Mouse (Mus musculus): ENCODE data around the gene Tars2. TPM values are rescaled to one million over a fixed set of nuclear protein-coding genes. Genes with fewer than 3 reads are reported as not detected.
A peak's percentile ranks its signal among the peaks of the same experiment; 100 is the strongest.
"Not testable (repeated sequence)": the region's sequence is repeated elsewhere in the genome, so short reads cannot be mapped to it uniquely, and the experiment has no call there.

The Tars2 gene
- polyA plus RNA-seq (2012; rRNA removed), result 21.6 and 25.7 TPM in 2 replicates

- Histone ChIP-seq H3K4me3 (replicated peaks; ENCODE audit: extremely low read depth, low read depth, low read length) (no peak within 1 kb of the TSS), H3K4me1 (ENCODE audit: control insufficient read depth, insufficient read depth, low read length) (no peaks in the 10 kb centered on the region; the same call in none of the 2 replicates)
- WGBS, result 81% methylated on average over 6 of the region's 6 CpGs
- DNase-seq, result no peak
- no peak for TF ChIP-seq CTCF (IDR thresholded peaks at IDR 0.05; ENCODE audit: insufficient read depth, low read length)
- TF ChIP-seq POLR2A (IDR thresholded peaks at IDR 0.05; ENCODE audit: borderline replicate concordance, extremely low read depth, low read depth, low read length), result no peak
Measured at GRCm38 (mm10) chr3:95760106-95760505, at the start of gene Tars2. Gene Tars2, minus strand, starts transcription at chr3:95760206.

GRCm38 (mm10) chr3:95808384-95808783, 48.4 kb upstream of the Tars2 start:
- no peak overlapping the region for H3K4me3 ChIP-seq (replicated peaks; ENCODE audit: extremely low read depth, low read depth, low read length)
- peaks cover 7% of the 10 kb centered on the region; the same call in 1 of the 2 replicates for H3K4me1 ChIP-seq (ENCODE audit: control insufficient read depth, insufficient read depth, low read length)
- WGBS, result 42% methylated on average over 2 of the region's 2 CpGs
- no peak for DNase-seq
- no peak for TF ChIP-seq CTCF (IDR thresholded peaks at IDR 0.05; ENCODE audit: insufficient read depth, low read length)
- no peak for TF ChIP-seq POLR2A (IDR thresholded peaks at IDR 0.05; ENCODE audit: borderline replicate concordance, extremely low read depth, low read depth, low read length)

- not testable (repeated sequence) for H3K4me1 ChIP-seq (ENCODE audit: control insufficient read depth, insufficient read depth, low read length); DNase-seq; H3K4me3 ChIP-seq (replicated peaks; ENCODE audit: extremely low read depth, low read depth, low read length)
- WGBS, result 98% methylated on average over 5 of the region's 6 CpGs
Measured at GRCm38 (mm10) chr3:95807630-95808029, 47.6 kb upstream of the Tars2 start.

- no peak overlapping the region for H3K4me3 ChIP-seq (replicated peaks; ENCODE audit: extremely low read depth, low read depth, low read length)
- peaks cover 2% of the 10 kb centered on the region; the same call in 1 of the 2 replicates for H3K4me1 ChIP-seq (ENCODE audit: control insufficient read depth, insufficient read depth, low read length)
- TF ChIP-seq POLR2A (IDR thresholded peaks at IDR 0.05; ENCODE audit: borderline replicate concordance, extremely low read depth, low read depth, low read length) (no peak), CTCF (IDR thresholded peaks at IDR 0.05; ENCODE audit: insufficient read depth, low read length) (no peak)
- 42% methylated on average over 1 of the region's 1 CpGs for WGBS
- no peak for DNase-seq
Measured at GRCm38 (mm10) chr3:95806677-95807076, 46.7 kb upstream of the Tars2 start.

- 95% methylated on average over 4 of the region's 4 CpGs for WGBS
- TF ChIP-seq POLR2A (IDR thresholded peaks at IDR 0.05; ENCODE audit: borderline replicate concordance, extremely low read depth, low read depth, low read length), result no peak
- no peak for TF ChIP-seq CTCF (IDR thresholded peaks at IDR 0.05; ENCODE audit: insufficient read depth, low read length)
- H3K4me3 ChIP-seq (replicated peaks; ENCODE audit: extremely low read depth, low read depth, low read length), result no peak overlapping the region
- peaks cover 2% of the 10 kb centered on the region; the same call in 1 of the 2 replicates for H3K4me1 ChIP-seq (ENCODE audit: control insufficient read depth, insufficient read depth, low read length)
- DNase-seq, result no peak
Measured at GRCm38 (mm10) chr3:95803851-95804250, 43.8 kb upstream of the Tars2 start.

GRCm38 (mm10) chr3:95798756-95799155, 38.8 kb upstream of the Tars2 start:
- Histone ChIP-seq H3K4me1 (ENCODE audit: control insufficient read depth, insufficient read depth, low read length) (peaks cover 2% of the 10 kb centered on the region; the same call in 1 of the 2 replicates), H3K4me3 (replicated peaks; ENCODE audit: extremely low read depth, low read depth, low read length) (no peak overlapping the region)
- no peak for TF ChIP-seq CTCF (IDR thresholded peaks at IDR 0.05; ENCODE audit: insufficient read depth, low read length)
- TF ChIP-seq POLR2A (IDR thresholded peaks at IDR 0.05; ENCODE audit: borderline replicate concordance, extremely low read depth, low read depth, low read length), result no peak
- DNase-seq, result no peak
- whole genome bisulfite sequencing, result 71% methylated on average over 4 of the region's 4 CpGs

GRCm38 (mm10) chr3:95794299-95794698, 34.3 kb upstream of the Tars2 start:
- no peak overlapping the region for H3K4me3 ChIP-seq (replicated peaks; ENCODE audit: extremely low read depth, low read depth, low read length)
- 72% methylated on average over 1 of the region's 1 CpGs for WGBS
- DNase-seq, result no peak
- H3K4me1 ChIP-seq (ENCODE audit: control insufficient read depth, insufficient read depth, low read length), result peaks cover 2% of the 10 kb centered on the region; the same call in 1 of the 2 replicates
- no peak for TF ChIP-seq POLR2A (IDR thresholded peaks at IDR 0.05; ENCODE audit: borderline replicate concordance, extremely low read depth, low read depth, low read length)
- no peak for TF ChIP-seq CTCF (IDR thresholded peaks at IDR 0.05; ENCODE audit: insufficient read depth, low read length)

GRCm38 (mm10) chr3:95793662-95794061, 33.7 kb upstream of the Tars2 start:
- no peak for TF ChIP-seq CTCF (IDR thresholded peaks at IDR 0.05; ENCODE audit: insufficient read depth, low read length)
- TF ChIP-seq POLR2A (IDR thresholded peaks at IDR 0.05; ENCODE audit: borderline replicate concordance, extremely low read depth, low read depth, low read length), result no peak
- H3K4me1 ChIP-seq (ENCODE audit: control insufficient read depth, insufficient read depth, low read length), result no peaks in the 10 kb centered on the region; the same call in 1 of the 2 replicates
- WGBS, result 60% methylated on average over 2 of the region's 2 CpGs
- DNase-seq, result no peak
- H3K4me3 ChIP-seq (replicated peaks; ENCODE audit: extremely low read depth, low read depth, low read length), result no peak overlapping the region

GRCm38 (mm10) chr3:95785501-95785900, 25.5 kb upstream of the Tars2 start:
- 88% methylated on average over 4 of the region's 4 CpGs for WGBS
- no peak for DNase-seq
- Histone ChIP-seq H3K4me3 (replicated peaks; ENCODE audit: extremely low read depth, low read depth, low read length) (no peak overlapping the region), H3K4me1 (ENCODE audit: control insufficient read depth, insufficient read depth, low read length) (no peaks in the 10 kb centered on the region; the same call in 1 of the 2 replicates)
- no peak for TF ChIP-seq POLR2A (IDR thresholded peaks at IDR 0.05; ENCODE audit: borderline replicate concordance, extremely low read depth, low read depth, low read length)
- TF ChIP-seq CTCF (IDR thresholded peaks at IDR 0.05; ENCODE audit: insufficient read depth, low read length), result no peak

GRCm38 (mm10) chr3:95771985-95772384, 12.0 kb upstream of the Tars2 start:
- no peak for DNase-seq
- H3K4me3 ChIP-seq (replicated peaks; ENCODE audit: extremely low read depth, low read depth, low read length), result no peak overlapping the region
- H3K4me1 ChIP-seq (ENCODE audit: control insufficient read depth, insufficient read depth, low read length), result no peaks in the 10 kb centered on the region
- TF ChIP-seq POLR2A (IDR thresholded peaks at IDR 0.05; ENCODE audit: borderline replicate concordance, extremely low read depth, low read depth, low read length), result no peak
- peak; percentile 44; the same call in 1 of the 2 replicates for TF ChIP-seq CTCF (IDR thresholded peaks at IDR 0.05; ENCODE audit: insufficient read depth, low read length)
